Mouse (Mus musculus): ENCODE results near the gene Hoxc4. TPM values are rescaled to one million over a fixed set of nuclear protein-coding genes. Genes with fewer than 3 reads are reported as not detected.

Gene Hoxc4
- polyA plus RNA-seq, 1 experiment from 2014 or later, result 10.2 TPM

DNA sequence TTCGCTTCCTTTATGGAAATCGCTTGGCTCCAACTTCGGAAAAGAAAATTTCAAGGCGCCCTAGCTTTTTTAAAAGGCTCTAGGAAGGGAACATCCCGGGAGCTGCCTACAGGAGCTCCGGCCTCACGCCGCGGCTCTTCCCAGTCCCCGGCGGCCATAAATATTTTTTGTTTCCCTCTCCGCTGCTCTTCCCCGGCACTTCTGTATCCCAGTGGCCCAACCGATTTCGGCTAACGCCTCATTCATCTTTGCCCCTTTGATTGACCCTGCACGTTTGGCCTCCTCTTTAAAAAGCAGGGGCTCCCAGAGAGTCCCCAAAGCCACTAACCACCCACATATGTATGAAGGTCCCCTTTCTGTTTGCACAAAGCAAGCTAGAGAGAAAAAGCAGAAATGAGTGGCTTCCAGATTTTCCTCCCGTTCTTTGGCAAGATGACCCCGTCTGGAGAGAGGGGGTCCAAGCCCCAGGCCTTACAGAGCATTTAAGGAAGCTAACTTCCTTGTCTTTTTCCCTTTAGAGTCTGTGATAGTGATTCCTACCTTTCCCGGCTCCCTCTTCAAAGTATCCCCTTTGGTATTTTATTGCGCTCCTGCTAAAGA, 40.8 kb downstream of the Hoxc4 start:
- peaks cover 3% of the 10 kb centered on the region; the same call in 1 of the 2 replicates for H3K27me3 ChIP-seq
- ATAC-seq (replicated peaks; ENCODE audit: low FRiP score), result no peak
- peaks cover 79% of the 10 kb centered on the region for H3K4me1 ChIP-seq
- H3K36me3 ChIP-seq, result no peaks in the 10 kb centered on the region
- peak overlapping the region; percentile 56 for H3K9ac ChIP-seq
- no peaks in the 10 kb centered on the region for H3K9me3 ChIP-seq (replicated peaks)
- WGBS, result 3% methylated on average over 21 of the region's 21 CpGs
- H3K27ac ChIP-seq, result peak overlapping the region; percentile 96
- H3K4me2 ChIP-seq, result peak overlapping the region; percentile 64
- H3K4me3 ChIP-seq (replicated peaks), result peak overlapping the region; percentile 41

DNA sequence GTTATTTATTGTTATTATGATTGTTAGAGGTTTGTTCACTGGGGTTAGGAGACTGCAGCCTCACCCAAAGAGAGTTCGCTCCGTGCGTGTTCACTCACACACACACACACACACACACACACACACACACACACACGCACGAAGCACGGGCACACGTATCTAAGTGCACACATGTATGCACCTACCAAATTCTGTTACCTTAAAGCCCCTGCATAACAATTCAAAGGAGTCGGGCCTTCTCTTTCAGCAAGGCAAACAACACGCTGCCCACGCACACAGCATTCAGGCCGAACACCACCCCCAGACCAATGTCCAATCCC, 41.2 kb downstream of the Hoxc4 start:
- peaks cover 3% of the 10 kb centered on the region; the same call in 1 of the 2 replicates for H3K27me3 ChIP-seq
- H3K4me1 ChIP-seq, result peaks cover 79% of the 10 kb centered on the region
- H3K4me3 ChIP-seq (replicated peaks), result peak overlapping the region; percentile 41
- WGBS, result 11% methylated on average over 11 of the region's 11 CpGs
- no peaks in the 10 kb centered on the region for H3K9me3 ChIP-seq (replicated peaks)
- peak; percentile 7; the same call in 1 of the 2 replicates for ATAC-seq (replicated peaks; ENCODE audit: low FRiP score)
- peak overlapping the region; percentile 56 for H3K9ac ChIP-seq
- H3K27ac ChIP-seq, result peak overlapping the region; percentile 96
- no peaks in the 10 kb centered on the region for H3K36me3 ChIP-seq
- H3K4me2 ChIP-seq, result peak overlapping the region; percentile 64

DNA sequence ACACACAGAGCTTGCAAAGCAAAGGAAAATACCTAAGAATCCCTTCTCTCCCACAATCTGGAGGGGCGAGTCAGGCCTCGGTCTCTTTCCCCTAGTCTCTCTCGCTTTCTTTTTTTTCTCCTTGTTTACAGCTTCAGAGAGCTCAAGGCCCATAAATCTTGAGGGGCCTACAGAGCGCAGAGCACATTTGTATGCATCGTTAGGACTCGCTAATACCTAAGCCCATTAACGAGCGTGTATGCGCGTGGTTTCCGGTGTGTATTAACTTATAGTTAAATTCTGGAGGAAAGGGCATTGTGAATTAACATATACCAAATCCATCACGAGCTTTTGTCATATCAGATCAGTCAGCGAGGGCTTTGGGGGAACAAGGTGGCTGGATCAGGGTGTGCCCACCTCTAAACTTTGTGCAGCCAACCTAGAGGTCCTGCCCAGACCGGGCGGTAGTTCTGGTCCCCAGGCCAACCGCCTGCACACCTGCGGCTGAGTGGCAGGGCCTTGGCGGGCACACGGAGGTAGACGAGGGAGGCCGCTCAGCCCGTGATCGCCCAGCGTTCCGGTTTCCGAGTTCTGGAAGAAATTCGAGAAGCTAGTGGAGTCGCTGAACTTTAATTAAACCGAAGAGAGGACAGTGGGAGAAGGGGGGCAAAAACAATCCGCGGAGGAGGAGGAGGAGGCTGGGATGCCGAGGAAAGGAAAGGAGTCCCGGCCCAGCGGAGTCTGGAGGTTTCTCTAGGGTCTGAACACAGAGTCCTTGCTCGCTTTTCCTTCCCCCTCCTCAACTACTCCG, 41.8 kb downstream of the Hoxc4 start:
- no peaks in the 10 kb centered on the region for H3K36me3 ChIP-seq
- peak overlapping the region; percentile 96 for H3K27ac ChIP-seq
- peak overlapping the region; percentile 41 for H3K4me3 ChIP-seq (replicated peaks)
- peak overlapping the region; percentile 56 for H3K9ac ChIP-seq
- H3K27me3 ChIP-seq, result peaks cover 3% of the 10 kb centered on the region; the same call in 1 of the 2 replicates
- H3K9me3 ChIP-seq (replicated peaks), result no peaks in the 10 kb centered on the region
- WGBS, result 3% methylated on average over 36 of the region's 36 CpGs
- ATAC-seq (replicated peaks; ENCODE audit: low FRiP score), result peak; percentile 91
- H3K4me2 ChIP-seq, result peak overlapping the region; percentile 64
- H3K4me1 ChIP-seq, result peaks cover 79% of the 10 kb centered on the region

DNA sequence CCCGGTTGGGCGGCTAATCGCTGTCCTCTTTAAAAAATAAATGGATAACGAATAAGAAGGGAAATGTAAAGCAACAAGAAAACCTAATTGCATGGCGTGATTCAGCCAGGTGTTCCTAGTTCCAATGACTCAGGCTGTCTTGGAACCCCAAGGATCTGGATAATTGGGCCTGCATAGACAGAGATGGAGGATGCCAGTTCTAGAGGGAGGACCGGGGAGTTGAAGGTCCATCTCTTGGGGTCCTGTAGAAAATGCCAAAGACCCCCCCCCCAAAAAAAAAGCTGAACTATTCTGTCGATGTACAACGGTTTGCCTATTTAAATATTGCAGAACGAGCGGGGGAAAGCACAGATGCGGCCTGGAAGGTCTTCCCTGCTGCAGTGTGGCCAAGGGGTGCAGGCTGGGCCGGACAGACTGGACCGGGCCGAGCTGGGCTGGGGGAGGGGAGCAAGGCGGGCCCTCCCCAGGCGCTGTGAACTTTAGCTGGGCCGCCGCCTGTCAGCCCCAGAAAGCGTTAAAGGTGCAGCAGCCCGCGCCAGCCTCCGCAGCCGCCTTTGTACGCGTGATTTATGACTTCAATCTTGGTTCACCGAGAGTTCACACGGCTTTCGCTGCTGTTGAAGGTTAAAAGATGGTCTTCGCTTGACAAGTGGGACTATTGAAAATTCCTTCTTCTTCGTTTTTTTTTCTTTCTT, 42.5 kb downstream of the Hoxc4 start:
- Histone ChIP-seq H3K4me2 (peak overlapping the region; percentile 64), H3K27ac (peak overlapping the region; percentile 96), H3K36me3 (no peaks in the 10 kb centered on the region), H3K27me3 (peaks cover 3% of the 10 kb centered on the region; the same call in 1 of the 2 replicates), H3K9ac (peak overlapping the region; percentile 43; the same call in 1 of the 2 replicates), H3K9me3 (replicated peaks) (no peaks in the 10 kb centered on the region), H3K4me1 (peaks cover 81% of the 10 kb centered on the region), H3K4me3 (replicated peaks) (peak overlapping the region; percentile 41)
- ATAC-seq (replicated peaks; ENCODE audit: low FRiP score), result peak; percentile 52
- 2% methylated on average over 30 of the region's 30 CpGs for WGBS

DNA sequence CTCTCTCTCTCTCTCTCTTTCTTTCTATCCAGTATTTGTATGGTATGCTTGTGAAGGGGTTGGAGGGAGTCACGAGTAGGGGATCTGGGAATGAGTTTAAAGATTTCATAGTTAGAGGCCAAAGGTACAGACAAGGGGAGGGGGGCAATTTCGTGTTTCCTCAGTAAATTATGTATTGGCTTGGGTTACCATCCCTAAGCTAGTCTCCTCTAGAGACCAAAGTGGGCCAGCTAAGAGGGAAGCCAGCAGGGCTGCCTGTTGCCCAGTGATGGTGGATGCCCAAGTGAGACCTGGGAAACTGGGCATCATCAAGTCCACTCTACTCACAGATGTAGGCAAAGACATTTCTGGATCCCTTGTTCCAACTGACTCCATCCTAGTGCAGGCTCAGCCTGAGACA, 43.3 kb downstream of the Hoxc4 start:
- no peak overlapping the region for H3K9ac ChIP-seq
- H3K4me2 ChIP-seq, result peak overlapping the region; percentile 64
- H3K9me3 ChIP-seq (replicated peaks), result no peaks in the 10 kb centered on the region
- H3K4me3 ChIP-seq (replicated peaks), result peak overlapping the region; percentile 41; the same call in 1 of the 2 replicates
- no peak for ATAC-seq (replicated peaks; ENCODE audit: low FRiP score)
- WGBS, result 2% methylated on average over 2 of the region's 2 CpGs
- H3K36me3 ChIP-seq, result no peaks in the 10 kb centered on the region
- H3K27me3 ChIP-seq, result no peaks in the 10 kb centered on the region
- peak overlapping the region; percentile 96 for H3K27ac ChIP-seq
- H3K4me1 ChIP-seq, result peaks cover 80% of the 10 kb centered on the region

DNA sequence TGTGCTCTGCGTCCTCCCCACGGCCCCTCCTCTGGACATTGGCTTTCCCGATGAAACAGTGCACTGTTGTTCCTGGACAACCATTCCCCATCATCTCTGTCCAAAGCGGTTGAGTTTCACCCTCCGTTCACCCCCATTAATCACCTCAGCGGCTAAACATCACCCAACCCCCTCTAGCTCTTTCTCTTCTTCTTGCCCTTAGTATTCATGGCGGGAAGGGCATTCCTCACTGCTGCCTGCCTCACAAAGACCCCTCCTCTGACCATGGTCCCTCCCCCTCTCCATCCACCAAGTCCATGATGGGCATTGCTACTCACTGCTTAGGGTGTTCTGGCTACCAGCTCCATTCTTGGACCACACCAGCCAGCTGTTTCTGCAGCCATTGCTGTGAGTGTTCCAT, 46.9 kb downstream of the Hoxc4 start:
- Histone ChIP-seq H3K4me3 (replicated peaks) (no peak overlapping the region), H3K9ac (no peak overlapping the region), H3K27ac (peak overlapping the region; percentile 72), H3K4me2 (0 out of 2 replicates have a peak overlapping the region, but pooled peaks have one; percentile 13), H3K9me3 (replicated peaks) (no peaks in the 10 kb centered on the region), H3K36me3 (no peaks in the 10 kb centered on the region), H3K4me1 (peaks cover 80% of the 10 kb centered on the region), H3K27me3 (peaks cover 8% of the 10 kb centered on the region; the same call in 1 of the 2 replicates)
- peak; percentile 27 for ATAC-seq (replicated peaks; ENCODE audit: low FRiP score)
- WGBS, result 8% methylated on average over 7 of the region's 7 CpGs

DNA sequence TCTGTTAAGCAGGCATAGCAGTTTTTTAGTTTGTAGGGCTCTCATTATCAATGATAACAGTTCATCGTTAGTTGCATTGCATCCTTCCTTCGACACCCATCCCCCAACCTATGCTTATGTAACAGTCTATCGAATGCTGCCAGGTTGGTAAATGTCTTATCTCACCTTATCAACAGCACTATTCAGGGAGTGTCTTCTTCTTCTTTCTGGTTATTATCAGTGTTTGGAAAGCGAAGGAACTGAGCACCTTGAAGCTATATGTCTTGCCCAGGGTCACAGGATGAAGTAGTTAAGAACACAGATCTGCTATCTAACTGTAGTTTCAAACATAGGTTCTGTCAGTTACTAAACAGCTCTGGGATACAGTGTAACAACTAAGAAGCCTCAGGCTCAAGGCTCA, 49.0 kb downstream of the Hoxc4 start:
- H3K4me3 ChIP-seq (replicated peaks), result no peak overlapping the region
- ATAC-seq (replicated peaks; ENCODE audit: low FRiP score), result no peak
- H3K36me3 ChIP-seq, result no peaks in the 10 kb centered on the region
- 70% methylated on average over 4 of the region's 4 CpGs for WGBS
- no peaks in the 10 kb centered on the region for H3K9me3 ChIP-seq (replicated peaks)
- H3K27me3 ChIP-seq, result peaks cover 12% of the 10 kb centered on the region; the same call in 1 of the 2 replicates
- no peak overlapping the region for H3K9ac ChIP-seq
- H3K4me1 ChIP-seq, result peaks cover 66% of the 10 kb centered on the region
- H3K4me2 ChIP-seq, result no peak overlapping the region
- H3K27ac ChIP-seq, result no peak overlapping the region

DNA sequence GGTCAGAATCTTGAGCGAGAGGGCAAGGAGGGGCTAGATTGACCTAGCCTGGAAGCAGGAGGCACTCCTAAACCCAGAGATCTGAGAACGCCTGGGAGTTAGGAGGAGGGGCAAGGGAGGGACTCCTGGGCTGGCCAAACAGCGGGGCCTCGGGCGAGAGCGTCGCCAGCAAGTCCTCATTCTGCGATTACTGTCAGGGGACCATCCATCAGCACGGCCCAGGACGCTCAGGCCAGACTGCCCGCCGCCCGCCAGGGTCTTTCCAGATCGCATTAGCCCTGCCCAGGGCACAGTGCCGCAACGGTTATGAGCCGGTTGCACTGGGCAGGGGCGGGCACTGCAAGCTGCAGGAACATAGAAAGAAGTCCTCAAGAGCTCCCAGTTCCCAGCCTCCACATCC, 50.4 kb downstream of the Hoxc4 start:
- peak overlapping the region; percentile 14; the same call in 1 of the 2 replicates for H3K9ac ChIP-seq
- peak; percentile 80 for ATAC-seq (replicated peaks; ENCODE audit: low FRiP score)
- H3K4me2 ChIP-seq, result peak overlapping the region; percentile 59
- no peaks in the 10 kb centered on the region for H3K36me3 ChIP-seq
- 2% methylated on average over 18 of the region's 18 CpGs for WGBS
- peaks cover 64% of the 10 kb centered on the region for H3K4me1 ChIP-seq
- peak overlapping the region; percentile 29 for H3K4me3 ChIP-seq (replicated peaks)
- no peaks in the 10 kb centered on the region for H3K9me3 ChIP-seq (replicated peaks)
- peaks cover 12% of the 10 kb centered on the region; the same call in 1 of the 2 replicates for H3K27me3 ChIP-seq
- H3K27ac ChIP-seq, result peak overlapping the region; percentile 67

DNA sequence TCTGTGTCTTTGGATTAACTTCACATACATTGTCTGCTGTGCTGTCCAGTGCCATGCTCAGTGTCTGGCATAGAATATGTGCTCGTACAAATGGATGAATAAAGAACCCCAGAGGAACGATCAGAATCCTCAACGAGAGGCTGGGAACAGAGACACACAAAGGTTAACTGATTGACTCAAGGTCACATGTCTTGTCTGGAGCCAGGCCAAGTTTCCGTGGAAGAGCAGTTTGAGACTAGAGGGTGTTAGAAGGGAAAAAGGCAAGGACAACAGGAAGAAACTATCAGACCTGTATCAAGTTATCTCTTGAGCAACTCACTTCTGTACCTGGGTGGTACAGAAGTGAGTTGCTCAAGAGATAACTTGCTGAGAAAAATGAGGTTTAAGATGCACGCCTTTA, 52.5 kb downstream of the Hoxc4 start:
- no peak for ATAC-seq (replicated peaks; ENCODE audit: low FRiP score)
- peaks cover 62% of the 10 kb centered on the region for H3K4me1 ChIP-seq
- no peak overlapping the region for H3K9ac ChIP-seq
- H3K4me3 ChIP-seq (replicated peaks), result no peak overlapping the region
- whole genome bisulfite sequencing, result 30% methylated on average over 5 of the region's 5 CpGs
- H3K36me3 ChIP-seq, result no peaks in the 10 kb centered on the region
- H3K9me3 ChIP-seq (replicated peaks), result no peaks in the 10 kb centered on the region
- peaks cover 12% of the 10 kb centered on the region; the same call in 1 of the 2 replicates for H3K27me3 ChIP-seq
- H3K4me2 ChIP-seq, result no peak overlapping the region
- no peak overlapping the region for H3K27ac ChIP-seq

DNA sequence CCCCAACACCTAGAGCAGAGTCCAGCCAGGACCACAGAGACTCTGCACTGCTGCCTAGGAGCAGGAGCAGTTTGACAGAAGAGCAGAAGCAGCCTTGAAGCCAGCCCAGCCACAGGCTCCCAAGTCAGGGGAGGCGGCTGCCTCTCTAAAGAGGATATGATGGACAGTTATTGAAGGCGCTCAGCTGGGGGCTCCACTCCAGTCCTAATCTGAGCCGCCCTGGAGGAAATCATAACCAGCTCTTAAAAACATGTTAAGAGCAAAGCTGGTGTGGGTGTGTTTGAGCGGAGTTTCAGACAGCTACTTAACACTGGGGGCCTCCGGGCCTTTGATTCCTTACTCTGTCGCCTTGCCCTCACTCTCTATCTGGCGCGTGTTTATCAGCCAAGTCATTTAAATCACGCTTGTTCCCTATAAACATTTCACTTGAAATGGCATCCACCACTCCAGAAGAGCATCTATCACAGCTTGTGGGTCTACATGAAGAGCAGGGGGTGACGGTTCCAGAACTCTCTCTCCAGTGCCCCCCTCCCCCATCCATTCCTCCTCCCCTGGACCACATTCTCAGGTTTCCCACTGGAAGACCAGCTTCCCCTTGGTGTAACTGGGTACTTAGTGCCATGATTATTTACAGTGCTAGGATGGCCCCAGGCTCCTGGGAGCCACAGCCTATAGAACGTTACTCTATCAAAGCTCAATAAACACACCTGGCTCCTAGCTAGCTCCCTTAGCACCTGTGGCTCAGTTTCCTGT, 56.1 kb downstream of the Hoxc4 start:
- WGBS, result 14% methylated on average over 11 of the region's 11 CpGs
- ATAC-seq (replicated peaks; ENCODE audit: low FRiP score), result peak; percentile 54
- Histone ChIP-seq H3K36me3 (no peaks in the 10 kb centered on the region), H3K4me1 (peaks cover 28% of the 10 kb centered on the region), H3K9ac (no peak overlapping the region), H3K9me3 (replicated peaks) (no peaks in the 10 kb centered on the region), H3K27me3 (peaks cover 11% of the 10 kb centered on the region; the same call in 1 of the 2 replicates), H3K4me3 (replicated peaks) (no peak overlapping the region), H3K4me2 (no peak overlapping the region), H3K27ac (peak overlapping the region; percentile 72)

DNA sequence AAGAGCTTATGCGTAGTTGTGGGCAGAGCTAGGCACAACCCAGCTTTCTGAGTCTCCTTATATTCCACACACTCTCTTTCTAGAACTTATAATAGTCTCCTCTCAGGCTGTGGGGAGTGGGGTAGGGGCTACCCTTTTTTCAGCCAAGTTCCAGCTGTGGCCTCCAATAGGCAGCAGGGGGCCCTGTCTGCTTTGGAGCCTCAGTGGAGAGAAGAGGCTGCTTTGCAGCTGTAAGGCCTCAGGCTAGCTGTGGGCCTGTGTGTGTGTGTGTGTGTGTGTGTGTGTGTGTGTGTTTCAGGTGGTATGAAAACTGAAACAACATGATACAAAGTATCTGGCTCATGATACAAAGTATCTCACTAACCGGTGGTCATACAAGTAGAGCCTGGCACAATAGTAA, 58.9 kb downstream of the Hoxc4 start:
- 81% methylated on average over 2 of the region's 2 CpGs for WGBS
- no peak overlapping the region for H3K4me2 ChIP-seq
- peaks cover 21% of the 10 kb centered on the region for H3K4me1 ChIP-seq
- H3K4me3 ChIP-seq (replicated peaks), result no peak overlapping the region
- no peaks in the 10 kb centered on the region for H3K9me3 ChIP-seq (replicated peaks)
- no peak overlapping the region for H3K9ac ChIP-seq
- H3K27me3 ChIP-seq, result peaks cover 10% of the 10 kb centered on the region; the same call in 1 of the 2 replicates
- ATAC-seq (replicated peaks; ENCODE audit: low FRiP score), result no peak
- no peak overlapping the region for H3K27ac ChIP-seq
- no peaks in the 10 kb centered on the region for H3K36me3 ChIP-seq
